ENCODE assay signal across 24 mouse cellular contexts in genomic region chr7:69161916-69162315, GRCm38 (mm10).
A peak's percentile ranks its signal among the peaks of the same experiment; 100 is the strongest.
DNase-seq lines count a peak whose midpoint lies in the region.
"Had no signal": no experiment of that assay in that cellular context is flagged by ENCODE, and none has a peak within 500 bp of the region (broad histone marks: within the 10 kb centered on the region; RNA-seq: fewer than 3 reads in every experiment).

No protein-coding gene starts in this region.

- no peaks in the 10 kb centered on the region for H3K27me3 ChIP-seq in embryonic facial prominence, embryonic 10.5 days (replicated peaks; ENCODE audit: low read depth, poor library complexity, severe bottlenecking)
- H3K27me3 ChIP-seq: CH12.LX; embryonic facial prominence, embryonic 13.5 days; embryonic facial prominence, embryonic 15.5 days; forebrain, embryonic 12.5 days; Patski had no signal

- peak; percentile 25 for DNase-seq in embryo, embryonic 10 days (ENCODE audit: low spot score)
- DNase-seq in embryo, embryonic 9.5 days (ENCODE audit: extremely low spot score), result no peak
- peak; percentile 51 for DNase-seq in embryo, embryonic 10.5 days (ENCODE audit: low spot score)
- DNase-seq in embryonic facial prominence, embryonic 10.5 days (ENCODE audit: low spot score), result peak; percentile 61
- DNase-seq in forelimb bud, embryonic 11.5 days (ENCODE audit: low read depth, low spot score), result peak; percentile 17
- no peak for DNase-seq in left cerebral cortex, postnatal 4 days
- no peak for DNase-seq in kidney, postnatal 4 days
- DNase-seq: adrenal gland, adult 8-10 months; adrenal gland, postnatal 14 days; adrenal gland, postnatal 36 days; B cell, adult 2 months; cerebellum, adult 11-12 months; cerebellum, adult 2 months; cerebellum, adult 9-10 months; cerebellum, postnatal 10 days; cerebellum, postnatal 36 days had no signal

- H3K4me1 ChIP-seq in embryonic facial prominence, embryonic 10.5 days, result peaks cover 6% of the 10 kb centered on the region
- H3K4me1 ChIP-seq: embryonic facial prominence, embryonic 13.5 days; embryonic facial prominence, embryonic 15.5 days; forebrain, embryonic 10.5 days; forebrain, embryonic 12.5 days had no signal

- 33% methylated on average over 4 of the region's 4 CpGs for WGBS in embryonic facial prominence, embryonic 10.5 days

- no peak overlapping the region for H3K4me3 ChIP-seq in embryonic facial prominence, embryonic 10.5 days
- H3K4me3 ChIP-seq: embryonic facial prominence, embryonic 13.5 days; embryonic facial prominence, embryonic 15.5 days; erythroblast, embryonic 14.5 days; forebrain, embryonic 10.5 days; forebrain, embryonic 12.5 days had no signal

- H3K27ac ChIP-seq in embryonic facial prominence, embryonic 10.5 days (replicated peaks), result no peak overlapping the region
- H3K27ac ChIP-seq: embryonic facial prominence, embryonic 13.5 days; embryonic facial prominence, embryonic 15.5 days; forebrain, embryonic 10.5 days; forebrain, embryonic 12.5 days had no signal

- no peaks in the 10 kb centered on the region for H3K9me3 ChIP-seq in embryonic facial prominence, embryonic 10.5 days
- H3K9me3 ChIP-seq: embryonic facial prominence, embryonic 13.5 days; embryonic facial prominence, embryonic 15.5 days; forebrain, embryonic 10.5 days; forebrain, embryonic 12.5 days had no signal

- no peaks in the 10 kb centered on the region for H3K36me3 ChIP-seq in embryonic facial prominence, embryonic 10.5 days (replicated peaks)
- H3K36me3 ChIP-seq: embryonic facial prominence, embryonic 13.5 days; embryonic facial prominence, embryonic 15.5 days; forebrain, embryonic 10.5 days; forebrain, embryonic 12.5 days; G1E had no signal

- intact Hi-C loops in left cerebral cortex, postnatal 4 days (cut with DNase I), result no loop called here

Comparison
In these comparisons a context has a peak if more than half of its experiments do, and no peak if none do; other contexts are left out.
1. DNase-seq: peak in embryo, embryonic 10 days (single experiment), embryo, embryonic 10.5 days (single experiment), embryonic facial prominence, embryonic 10.5 days (single experiment) and forelimb bud, embryonic 11.5 days (single experiment); none in embryo, embryonic 9.5 days (single experiment), left cerebral cortex, postnatal 4 days (single experiment) and kidney, postnatal 4 days (0 of 2).